Mouse (Mus musculus) ES-E14 (cell line): ENCODE measurements around the gene Fancc. TPM values are rescaled to one million over a fixed set of nuclear protein-coding genes. Genes with fewer than 3 reads are reported as not detected.
A peak's percentile ranks its signal among the peaks of the same experiment; 100 is the strongest.

ENCODE experiments used
- DNase-seq: peaks from one replicate; pipeline ENCODE4 v3.0.0-alpha.2; 2013; ENCODE audit warnings: low read depth, low spot score
- H3K27ac ChIP-seq: 2 replicates; pipeline ENCODE4 v1.5.1; 2012; ENCODE audit warnings: low read depth, mild to moderate bottlenecking, low read length, moderate library complexity, mixed read lengths; ENCODE audit not compliant: poor library complexity, insufficient read depth, severe bottlenecking
- H3K36me3 ChIP-seq: 2 replicates; pipeline ENCODE4 v1.6.1; 2012; ENCODE audit warnings: mild to moderate bottlenecking, low read length, moderate library complexity, mixed read lengths; ENCODE audit not compliant: control insufficient read depth, poor library complexity, insufficient read depth, severe bottlenecking
- H3K4me1 ChIP-seq, 2 experiments: fragments of 150-350 bp in 1 of 2; sonication (generic) in 1 of 2; 2 replicates each; pipeline ENCODE4 v1.6.1; 2012; ENCODE audit warnings: low read length in 2 of 2, mild to moderate bottlenecking in 1 of 2, mixed read lengths in 1 of 2; ENCODE audit not compliant: control insufficient read depth in 2 of 2, insufficient read depth in 2 of 2, poor library complexity in 1 of 2
- H3K4me3 ChIP-seq, 2 experiments: fragments of 150-350 bp in 1 of 2; sonication (generic) in 1 of 2; 2 replicates each; pipeline ENCODE4 v1.5.1; 2012; ENCODE audit warnings: low read length in 2 of 2, low read depth in 1 of 2, mild to moderate bottlenecking in 1 of 2, mixed read lengths in 1 of 2; ENCODE audit not compliant: insufficient read depth in 1 of 2, poor library complexity in 1 of 2, severe bottlenecking in 1 of 2
- H3K9ac ChIP-seq: 2 replicates; pipeline ENCODE4 v1.6.1; 2012; ENCODE audit warnings: low read depth, mild to moderate bottlenecking, low read length, mixed read lengths; ENCODE audit not compliant: poor library complexity, insufficient read depth, severe bottlenecking
- H3K9me3 ChIP-seq: fragments of 150-350 bp; sonication (generic); 2 replicates; pipeline ENCODE4 v1.6.1; 2012; ENCODE audit warnings: low read depth, mild to moderate bottlenecking, low read length; ENCODE audit not compliant: control insufficient read depth, insufficient read depth
- CHD2 ChIP-seq: IDR thresholded peaks from 2 replicates; pipeline ENCODE4 v1.6.1; 2014; ENCODE audit warnings: mild to moderate bottlenecking, low read depth, low read length, inconsistent platforms
- HCFC1 ChIP-seq: IDR thresholded peaks from 2 replicates; pipeline ENCODE4 v1.6.1; 2012; ENCODE audit warnings: low read length, inconsistent platforms, borderline replicate concordance; ENCODE audit not compliant: insufficient read depth
- MAFK ChIP-seq: IDR thresholded peaks from 2 replicates; pipeline ENCODE4 v1.6.1; 2014; ENCODE audit warnings: mild to moderate bottlenecking, low read depth, low read length, inconsistent platforms; ENCODE audit not compliant: insufficient read depth
- ZC3H11A ChIP-seq: IDR thresholded peaks from 2 replicates; pipeline ENCODE4 v1.6.1; 2012; ENCODE audit warnings: low read depth, mild to moderate bottlenecking, inconsistent platforms, low read length, borderline replicate concordance
- ZNF384 ChIP-seq: IDR thresholded peaks from 2 replicates; pipeline ENCODE4 v1.6.1; 2012; ENCODE audit warnings: low read depth, low read length, inconsistent platforms
- in situ Hi-C, 2 experiments: fragments of 600-800 bp; cut with MboI; formaldehyde crosslinking; loops; one replicate each; pipeline ENCODE4 v1.15.1; 2025; ENCODE audit warnings: low sequenced_read_pairs in 2 of 2, inconsistent platforms in 1 of 2; ENCODE audit not compliant: unreplicated experiment in 2 of 2
- total RNA-seq: library from RNA; depleted of rRNA; stranded (reverse); fragments of 300-350 nt; gene quantifications from 2 replicates; pipeline ENCODE4 v1.2.3, GENCODE M21; 2012

The Fancc gene
- total RNA-seq, 1 experiment = 9.4 TPM

DNA sequence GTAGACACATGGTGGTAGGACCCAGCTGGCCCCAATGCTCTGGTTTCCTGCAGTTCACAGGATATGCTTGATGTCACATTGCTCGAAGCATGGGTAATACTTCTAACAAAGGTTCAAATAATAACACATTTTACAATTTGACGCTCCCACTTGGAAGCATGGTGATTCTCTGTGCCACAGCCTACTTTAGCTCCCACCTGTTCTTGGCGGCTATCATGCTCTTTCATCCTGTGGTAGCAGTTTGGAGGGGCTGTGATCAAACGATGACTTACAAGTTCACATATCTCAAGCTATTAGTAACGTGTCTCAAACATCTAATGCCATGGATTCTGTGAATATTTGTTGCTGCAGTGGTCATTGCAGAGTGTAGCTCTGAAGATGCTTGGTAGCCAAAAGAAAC, 219.8 kb downstream of the Fancc start:
- H3K9me3 ChIP-seq = no peaks in the 10 kb centered on the region
- H3K4me1 ChIP-seq = peaks cover 14 to 37% of the 10 kb centered on the region in 2 experiments
- H3K9ac ChIP-seq = no peak overlapping the region
- in situ Hi-C loops = no loop called here
- H3K36me3 ChIP-seq = peaks cover 8% of the 10 kb centered on the region; the same call in 1 of the 2 replicates
- no peak overlapping the region for H3K4me3 ChIP-seq
- H3K27ac ChIP-seq = no peak overlapping the region
- TF ChIP-seq CHD2 (no peak), HCFC1 (no peak), MAFK (no peak), ZC3H11A (no peak), ZNF384 (no peak)
- DNase-seq = no peak

DNA sequence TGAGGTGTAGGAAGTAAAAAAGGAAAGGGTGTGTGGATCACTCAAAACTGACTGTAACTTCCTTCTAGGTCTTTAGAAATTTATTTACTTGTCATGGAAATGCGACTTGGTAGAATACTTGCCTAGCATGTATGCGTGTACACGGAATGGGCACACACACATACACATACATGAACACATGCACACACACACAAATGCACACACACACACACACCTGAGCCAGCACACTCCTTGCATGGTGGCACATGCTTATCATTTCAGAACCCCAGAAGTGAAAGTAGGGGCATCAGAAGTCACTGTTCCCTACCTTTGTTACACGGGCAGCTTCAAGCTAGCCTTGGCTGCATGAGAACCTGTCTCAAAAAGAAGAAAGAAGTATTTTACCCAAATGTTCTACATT, 220.7 kb downstream of the Fancc start:
- H3K4me1 ChIP-seq = peaks cover 11 to 30% of the 10 kb centered on the region in 2 experiments
- peaks cover 3% of the 10 kb centered on the region; the same call in 1 of the 2 replicates for H3K36me3 ChIP-seq
- TF ChIP-seq MAFK (no peak), HCFC1 (no peak), ZNF384 (no peak), CHD2 (no peak), ZC3H11A (no peak)
- H3K9ac ChIP-seq = no peak overlapping the region
- DNase-seq = no peak
- H3K4me3 ChIP-seq = no peak overlapping the region
- H3K9me3 ChIP-seq = no peaks in the 10 kb centered on the region
- in situ Hi-C loops = no loop called here
- no peak overlapping the region for H3K27ac ChIP-seq

DNA sequence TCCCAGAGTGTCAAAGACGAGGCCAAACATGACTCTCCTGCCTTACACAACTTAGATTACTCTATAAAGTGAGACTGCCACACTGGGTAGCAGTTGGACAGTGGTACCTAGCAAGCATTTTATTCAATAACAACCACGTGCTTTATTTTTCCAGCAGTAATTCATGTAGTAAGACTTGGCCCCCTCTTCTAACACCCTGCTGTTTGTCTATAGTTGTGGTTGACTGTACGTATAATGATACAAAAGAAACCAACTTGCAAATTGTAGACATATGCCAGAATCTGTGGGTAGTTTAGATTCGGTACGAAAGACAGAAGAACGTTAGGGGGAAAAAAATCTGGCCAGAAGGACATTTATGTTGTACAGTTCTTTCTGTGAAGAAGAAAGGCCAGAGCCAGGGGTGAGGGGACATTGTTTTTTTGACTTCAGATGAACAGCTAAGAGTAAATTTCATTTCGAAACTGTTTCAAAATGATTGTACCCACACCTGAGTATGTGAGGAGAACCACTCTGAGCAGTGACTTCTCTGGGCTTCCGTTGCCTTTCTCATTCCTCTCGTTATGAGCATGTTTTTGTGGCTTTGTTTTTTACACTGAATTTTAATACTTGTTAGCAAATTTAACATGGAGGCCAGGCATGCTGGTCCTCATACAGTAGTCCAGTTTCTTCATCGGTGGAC, 222.5 kb downstream of the Fancc start:
- Histone ChIP-seq H3K4me3 (peak overlapping the region; percentile 51 to 73), H3K36me3 (peaks cover 3% of the 10 kb centered on the region; the same call in 1 of the 2 replicates), H3K9me3 (no peaks in the 10 kb centered on the region), H3K9ac (peak overlapping the region; percentile 19; the same call in 1 of the 2 replicates), H3K4me1 (peaks cover 4 to 20% of the 10 kb centered on the region in 2 experiments), H3K27ac (no peak overlapping the region; the same call in 1 of the 2 replicates)
- TF ChIP-seq ZNF384 (no peak), HCFC1 (no peak), MAFK (no peak), ZC3H11A (no peak), CHD2 (no peak)
- no peak for DNase-seq
- in situ Hi-C loops = no loop called here

DNA sequence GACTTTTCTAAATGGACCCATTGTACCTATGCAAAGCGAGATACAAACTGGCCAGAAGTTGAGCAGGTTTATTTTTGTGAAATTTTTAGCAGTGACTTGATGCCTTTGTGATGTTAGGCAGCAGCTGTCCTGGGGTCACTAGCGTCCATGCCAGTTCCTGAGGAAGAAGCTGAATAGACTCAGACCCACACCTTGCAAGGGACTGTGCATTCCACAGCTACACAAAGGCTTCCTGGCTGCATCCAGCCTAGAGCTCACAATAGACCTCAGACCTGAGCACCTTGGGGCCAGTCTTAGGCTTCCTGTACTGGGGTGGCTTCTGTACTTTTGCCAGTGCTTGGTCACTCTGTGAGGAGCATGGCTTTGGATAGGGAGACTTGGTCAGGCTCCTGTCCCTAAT, 223.2 kb downstream of the Fancc start:
- in situ Hi-C loops = no loop called here
- Histone ChIP-seq H3K9me3 (no peaks in the 10 kb centered on the region), H3K4me1 (peaks cover 2 to 18% of the 10 kb centered on the region in 2 experiments), H3K9ac (peak overlapping the region; percentile 57), H3K36me3 (peaks cover 3% of the 10 kb centered on the region; the same call in 1 of the 2 replicates), H3K27ac (peak overlapping the region; percentile 51), H3K4me3 (peak overlapping the region; percentile 51 to 73)
- no peak for DNase-seq
- TF ChIP-seq HCFC1 (0 out of 2 replicates have a peak, but pooled peaks have one; percentile 27), CHD2 (no peak)
